Mouse (Mus musculus) kidney, adult 8-10 months (tissue): ENCODE results near the gene Loxl3.

Source experiments
- DNase-seq, 2 experiments: peaks; one replicate each; pipeline ENCODE4 v3.0.0; 2022

Loxl3 gene

DNA sequence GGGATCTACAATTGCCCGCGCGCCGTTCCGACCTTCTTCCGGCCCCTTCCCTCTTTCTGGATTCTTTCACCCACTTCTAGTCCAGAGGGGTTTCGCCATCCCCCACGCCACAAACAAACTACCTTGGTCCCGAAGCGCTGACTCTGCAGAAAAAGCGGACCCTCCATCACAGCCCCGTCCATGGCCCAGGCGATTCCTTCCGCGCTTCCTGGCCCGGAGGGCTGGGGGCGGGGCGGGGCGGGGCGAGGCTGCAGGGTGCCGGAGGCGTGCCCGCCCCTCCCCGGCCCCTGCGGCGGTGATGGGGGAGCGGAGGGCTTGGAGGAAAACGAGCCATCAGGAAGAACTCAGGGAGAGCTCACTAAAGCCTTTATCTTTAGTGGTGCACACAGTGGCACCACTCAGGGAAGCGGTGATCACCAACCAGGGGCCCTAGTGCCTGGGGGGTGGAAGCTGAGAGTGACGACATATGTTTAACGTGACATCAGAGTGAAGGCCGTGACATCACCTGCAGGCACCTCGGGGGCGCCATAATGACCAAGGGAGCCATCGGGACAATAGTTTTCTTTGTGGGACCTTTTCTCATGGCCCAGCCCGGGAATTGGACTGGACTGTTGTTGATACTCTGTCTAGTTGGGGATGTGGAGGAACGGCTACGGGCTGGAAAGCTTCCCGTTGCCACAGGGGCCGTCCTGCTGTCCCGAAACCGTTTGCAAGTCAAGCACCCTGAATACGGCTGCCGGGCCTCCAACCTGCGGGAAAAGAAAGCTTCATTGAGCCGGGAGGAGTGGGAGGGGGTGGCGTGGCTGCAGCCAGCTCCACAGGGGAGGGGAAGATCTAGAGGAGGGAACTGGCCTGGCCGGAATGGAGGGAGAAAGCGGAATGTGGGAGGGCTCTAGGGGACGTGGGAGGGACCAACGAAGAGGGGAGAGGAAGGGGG lies at the start of gene Loxl3, which contains the start of gene Dok1:
Gene Loxl3, plus strand, starts transcription at position 925 of the 937 bp plus-strand sequence.
Gene Dok1, minus strand, starts transcription at position 223 of the 937 bp plus-strand sequence.
- DNase-seq = peak; percentile 48 to 51

DNA sequence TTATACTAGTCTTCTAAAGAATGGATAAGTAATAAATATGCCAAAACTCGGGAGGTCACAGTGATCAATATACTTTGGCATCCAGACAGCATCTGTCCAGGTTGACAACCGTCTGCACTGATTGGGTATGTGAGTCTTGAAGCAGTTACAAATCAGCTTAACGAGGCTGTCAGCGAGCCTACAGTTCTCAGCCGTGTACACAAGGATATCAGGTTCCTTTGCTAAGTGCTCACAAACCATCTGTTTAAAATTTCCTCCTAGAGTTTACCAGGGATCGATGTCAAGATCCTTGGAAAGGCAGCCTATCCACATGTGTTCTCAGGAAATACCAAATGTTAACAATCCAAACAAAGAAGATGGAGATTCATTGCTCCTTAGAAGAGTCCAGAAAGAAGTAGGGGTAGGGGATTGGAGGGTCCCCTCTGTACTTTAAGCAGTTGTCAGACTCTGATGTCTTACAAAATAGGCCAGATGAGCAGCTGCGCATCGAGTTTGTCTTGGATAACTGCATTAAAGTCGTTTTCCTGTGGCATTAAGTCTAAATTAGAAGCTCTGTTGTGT lies 46.5 kb upstream of the Loxl3 start:
- DNase-seq = no peak

DNA sequence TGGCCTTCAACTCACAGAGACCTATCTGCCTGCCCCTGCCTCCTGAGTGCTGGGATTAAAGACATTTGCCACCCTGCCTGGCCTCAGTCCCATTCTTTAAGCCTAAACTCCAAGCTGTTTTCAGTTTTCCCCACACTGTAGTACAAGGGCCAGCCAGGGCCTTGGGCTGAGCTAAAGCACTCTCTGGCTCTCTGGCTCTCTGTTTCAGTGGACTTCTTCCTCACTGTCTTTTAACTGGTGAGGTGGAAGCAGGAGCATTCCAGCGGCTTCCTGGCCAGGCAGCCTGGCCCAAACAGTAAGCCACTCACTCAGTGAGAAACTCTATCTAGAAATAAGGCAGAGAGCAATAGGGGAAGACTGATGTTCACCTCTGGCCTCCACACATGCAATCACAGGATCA lies 40.3 kb upstream of the Loxl3 start:
- no peak for DNase-seq

DNA sequence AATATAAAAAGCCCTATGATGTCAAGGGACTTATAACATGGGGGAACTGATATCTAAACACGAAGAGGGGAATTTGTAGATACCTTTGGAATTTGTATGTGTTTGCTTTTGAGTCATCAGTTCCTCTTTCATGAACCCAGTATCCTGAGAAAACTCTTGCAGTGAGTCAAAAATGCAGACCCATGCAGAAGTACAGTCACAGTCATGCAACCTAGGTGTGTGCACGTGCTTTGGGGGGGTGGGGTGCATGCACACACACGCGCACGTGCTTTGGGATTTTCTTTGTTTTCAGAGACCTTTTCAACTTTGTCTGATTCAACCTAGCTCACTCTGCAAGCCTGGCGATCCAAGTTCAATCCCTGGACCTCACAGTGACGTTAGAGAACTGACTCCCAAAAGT lies 39.6 kb upstream of the Loxl3 start:
- no peak for DNase-seq

DNA sequence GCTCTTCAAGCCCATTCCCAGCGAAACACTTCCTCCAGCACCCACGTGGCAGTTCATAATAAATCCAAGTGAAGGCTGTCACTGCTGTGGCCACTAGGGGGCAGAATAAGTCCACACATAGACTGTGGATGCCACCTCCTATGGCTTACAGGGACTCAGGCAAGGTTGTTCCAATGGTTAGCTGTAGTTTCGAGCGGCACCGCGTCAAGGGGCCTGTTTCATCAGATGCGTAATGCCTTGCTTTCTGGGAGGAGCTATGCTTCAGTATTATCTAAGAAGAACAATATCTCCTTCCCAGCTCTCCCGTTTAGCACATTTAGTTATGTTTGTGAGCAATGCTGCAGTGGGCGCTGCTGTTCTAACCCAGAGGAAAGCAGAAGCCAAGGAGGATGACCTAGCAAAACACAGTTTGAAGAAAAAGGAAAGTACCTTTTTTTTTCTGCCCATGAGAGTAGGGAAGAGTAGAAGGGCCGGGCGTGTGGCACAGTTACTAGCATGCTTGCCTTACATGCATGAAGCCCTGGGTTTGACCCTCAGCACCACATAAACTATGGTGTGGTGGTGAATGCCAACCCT lies 37.1 kb upstream of the Loxl3 start:
- peak; percentile 92 to 94 for DNase-seq

DNA sequence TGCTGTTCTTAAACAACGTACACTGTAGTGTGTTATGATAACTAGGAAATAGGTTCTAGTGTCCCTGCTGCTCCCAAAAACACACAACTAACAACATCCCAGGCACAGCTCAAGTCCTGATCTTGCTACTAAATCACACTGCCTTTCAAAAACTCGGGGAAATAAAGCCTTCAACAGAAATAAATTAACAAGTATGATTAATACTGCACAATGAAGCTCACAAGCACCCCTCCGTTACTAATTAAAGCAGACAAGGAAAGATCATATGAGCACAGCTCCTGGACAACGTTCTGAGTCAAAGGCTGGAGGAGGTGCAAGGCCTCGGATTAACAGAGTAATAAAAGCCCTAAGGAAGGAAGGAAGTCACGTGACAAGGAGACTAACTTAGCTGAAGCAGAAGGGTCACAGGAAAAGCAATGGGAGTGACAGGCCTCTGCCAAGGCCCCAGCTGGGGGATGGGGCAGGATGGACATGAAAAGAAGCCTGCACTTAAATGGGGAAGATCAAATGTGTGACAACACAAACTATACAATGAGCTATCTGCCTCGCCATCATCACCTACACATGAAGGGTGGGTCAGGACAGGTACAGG lies 36.4 kb upstream of the Loxl3 start:
- peak; percentile 47 to 49 for DNase-seq

DNA sequence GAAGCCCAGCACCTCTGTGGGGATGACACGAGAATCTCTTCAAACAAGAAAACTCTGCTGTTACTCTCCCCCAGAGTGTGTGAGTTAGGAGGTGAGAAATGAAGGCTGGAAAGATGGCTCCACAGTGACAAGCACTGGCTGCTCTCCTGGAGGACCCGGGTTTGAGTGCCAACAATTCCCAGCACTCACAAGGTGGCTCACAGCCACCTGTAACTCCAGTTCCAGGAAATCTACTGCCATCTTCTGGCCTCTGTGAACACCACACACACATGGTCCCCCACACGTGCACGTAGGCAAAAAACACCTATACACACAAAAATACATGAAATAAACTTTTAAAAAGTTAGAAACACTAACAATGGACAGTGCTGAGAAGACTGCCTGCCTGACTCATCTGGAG lies 35.6 kb upstream of the Loxl3 start:
- no peak for DNase-seq

DNA sequence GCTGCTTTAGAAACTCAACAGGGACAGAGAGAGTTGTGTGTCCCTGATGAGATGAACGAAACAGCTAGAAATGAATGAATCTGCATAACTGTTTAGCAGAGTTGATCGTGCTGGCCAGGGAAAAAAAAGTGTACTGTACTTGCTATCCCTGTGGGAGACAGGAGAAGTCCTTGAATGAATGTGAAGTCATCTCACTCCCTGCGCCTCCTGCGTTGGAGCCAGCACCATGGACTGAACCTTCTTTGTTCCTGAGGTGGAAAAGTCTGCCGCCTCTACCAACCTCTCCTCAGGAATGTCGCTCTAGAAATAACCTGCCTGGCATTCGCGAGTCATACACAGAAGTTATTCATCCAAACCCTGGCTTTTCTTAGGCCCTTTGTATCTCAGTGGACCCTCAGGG lies 34.0 kb upstream of the Loxl3 start:
- DNase-seq = no peak

DNA sequence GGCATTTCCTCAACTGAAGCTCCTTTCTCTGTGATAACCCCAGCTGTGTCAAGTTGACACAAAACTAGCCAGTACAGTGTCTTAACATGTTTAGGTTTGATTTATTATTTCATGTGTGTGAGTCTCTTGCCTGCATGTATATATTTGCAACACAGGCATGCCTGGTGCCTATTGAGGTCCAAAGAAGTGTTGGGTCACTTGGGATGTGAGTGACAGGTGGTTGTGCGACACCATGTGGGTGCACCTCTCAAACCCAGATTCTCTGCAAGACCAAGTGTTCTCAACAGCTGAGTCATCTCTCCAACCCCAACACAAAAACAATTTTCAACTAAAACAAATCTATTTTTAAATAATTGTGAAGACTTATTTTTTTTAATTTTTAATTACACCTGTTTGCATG lies 30.9 kb upstream of the Loxl3 start:
- DNase-seq = no peak

DNA sequence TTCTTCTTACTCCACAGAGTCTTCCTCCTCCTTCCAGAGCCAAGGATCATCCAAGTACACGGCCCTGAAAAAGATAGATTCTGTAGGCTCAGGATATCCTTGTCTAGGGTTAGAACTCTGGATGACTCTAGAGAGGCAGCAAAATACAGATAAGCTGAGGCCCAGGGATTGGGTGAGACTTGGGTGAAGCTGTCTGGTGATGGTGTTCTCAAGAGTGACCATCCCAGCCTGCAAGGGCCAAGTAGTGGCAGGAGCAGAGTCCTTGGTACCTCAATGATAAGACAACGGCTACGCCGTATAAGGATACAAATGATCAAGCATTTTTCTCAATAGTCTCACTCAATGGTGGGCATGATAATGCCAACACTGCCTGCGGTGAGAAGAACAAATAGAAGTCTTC lies 30.1 kb upstream of the Loxl3 start:
- DNase-seq = no peak

DNA sequence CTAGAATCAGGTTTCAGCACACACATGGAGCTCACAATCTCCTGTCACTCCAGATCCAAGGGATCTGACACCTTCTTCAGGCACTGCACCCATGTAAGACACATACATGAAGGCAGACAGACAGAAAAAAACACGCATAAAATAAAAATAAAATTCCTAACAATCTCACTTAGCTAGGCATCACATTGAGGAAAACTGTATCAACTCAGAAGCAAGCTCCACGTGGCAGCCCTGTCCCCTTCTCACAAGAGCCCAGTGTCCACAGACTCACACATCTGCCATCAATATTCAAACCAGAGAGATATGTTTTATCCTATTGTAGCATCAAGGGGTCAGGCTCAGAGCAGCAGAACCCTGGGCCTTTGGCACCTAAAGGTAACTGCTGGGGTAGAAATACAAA lies 29.7 kb upstream of the Loxl3 start:
- DNase-seq = no peak

DNA sequence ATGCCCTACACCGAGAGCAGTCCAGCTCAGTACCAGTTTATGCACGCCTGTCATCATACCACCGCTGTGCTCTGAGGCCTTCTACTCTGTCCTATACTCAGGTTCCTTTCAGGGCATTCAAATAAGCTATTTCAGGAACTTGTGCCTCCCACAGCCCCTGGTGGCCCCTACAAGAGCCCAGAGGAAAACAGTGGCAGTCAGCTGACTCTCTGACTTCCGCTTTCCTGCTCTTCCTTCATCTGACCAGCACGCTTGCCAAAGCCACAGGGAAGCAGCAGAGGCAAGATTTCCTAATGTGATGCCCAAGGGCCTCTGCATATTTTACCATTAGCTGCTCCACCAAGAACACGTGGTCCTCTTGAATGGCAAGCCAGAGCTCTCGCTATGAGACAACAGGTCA lies 29.1 kb upstream of the Loxl3 start:
- DNase-seq = peak in 1 of 2 experiments; percentile 30

DNA sequence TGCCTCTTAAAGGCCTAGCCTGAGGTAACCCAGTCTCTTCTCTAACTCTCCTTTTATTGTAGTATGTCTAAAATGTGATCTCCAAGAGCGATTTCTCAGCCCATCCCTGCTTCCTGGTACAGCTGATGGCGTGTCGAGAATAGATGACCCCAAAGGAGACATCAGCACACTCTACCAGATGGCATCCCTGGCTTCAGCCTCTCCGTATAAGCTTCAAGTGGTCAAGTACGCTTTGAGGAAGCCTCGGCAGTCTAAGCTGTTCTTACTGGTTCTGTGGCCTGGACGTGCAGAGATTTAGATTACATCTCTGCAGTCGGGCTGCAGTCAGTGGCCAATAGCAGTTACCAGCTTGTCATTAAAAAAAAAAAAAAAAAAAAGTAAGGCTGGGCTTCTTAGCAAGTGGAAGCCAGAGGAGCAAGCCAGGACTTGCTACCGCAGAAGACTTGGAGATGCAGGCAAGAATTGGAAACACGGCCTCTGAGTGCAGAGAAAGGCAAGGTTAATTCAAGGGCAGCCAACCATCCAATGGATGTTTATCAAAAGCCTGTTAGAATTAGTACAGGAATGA lies 28.4 kb upstream of the Loxl3 start:
- no peak for DNase-seq

DNA sequence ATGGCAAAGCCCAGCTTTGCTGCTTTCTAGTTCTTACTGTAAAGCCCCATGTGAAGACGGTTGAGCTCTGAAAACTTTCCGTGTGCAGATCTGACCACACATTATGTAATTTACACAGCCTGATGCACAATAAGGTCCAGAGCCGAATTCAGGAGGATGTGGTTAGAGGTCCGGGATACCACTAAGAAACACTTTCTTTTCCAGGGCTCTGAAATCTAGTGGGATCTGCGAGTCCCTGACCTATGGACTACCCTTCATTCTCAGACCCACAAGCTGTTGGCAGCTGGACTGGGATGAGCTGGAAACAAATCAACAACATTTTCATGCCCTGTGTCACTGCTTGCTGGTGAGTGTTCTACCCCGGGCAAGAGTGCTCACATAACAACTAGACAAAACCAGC lies 27.9 kb upstream of the Loxl3 start:
- DNase-seq = no peak

DNA sequence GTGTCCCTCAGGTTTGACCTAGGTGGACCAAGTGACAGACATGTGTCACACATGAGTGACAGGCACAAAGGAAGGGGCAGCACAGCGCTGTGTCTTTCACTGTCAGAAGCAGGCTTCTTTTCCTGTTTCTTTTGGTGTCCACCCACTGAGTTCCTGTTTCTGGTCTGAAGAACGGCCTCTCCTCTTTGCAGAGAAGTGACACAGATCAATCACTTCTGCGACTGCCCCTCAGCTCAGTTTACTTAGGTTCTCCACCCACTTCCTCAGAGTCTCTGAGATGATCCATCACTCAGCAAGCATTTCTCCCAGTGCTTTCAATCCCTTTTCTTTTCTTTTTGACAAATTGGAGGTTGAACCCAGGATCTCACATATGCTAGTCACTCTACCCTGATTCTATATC lies 25.3 kb upstream of the Loxl3 start:
- no peak for DNase-seq

DNA sequence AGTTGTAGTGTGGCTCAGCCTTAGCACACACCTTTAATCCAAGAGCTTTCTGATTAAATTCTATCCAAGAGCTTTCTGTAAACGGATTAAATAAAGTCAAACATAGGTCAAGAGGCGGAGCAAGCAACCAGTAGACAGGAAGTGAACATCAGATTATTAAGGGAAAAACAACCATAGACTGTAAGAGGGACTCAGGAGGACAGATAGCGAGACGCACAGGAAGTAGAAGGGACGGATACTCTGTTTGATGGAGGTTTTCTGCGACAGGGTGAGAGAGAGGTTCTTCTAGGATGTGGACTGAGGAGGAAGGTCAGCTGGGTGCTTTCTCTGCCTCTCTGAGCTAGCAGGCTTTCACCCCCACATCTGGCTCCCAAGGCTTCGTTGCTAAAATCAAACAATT lies 24.0 kb upstream of the Loxl3 start:
- no peak for DNase-seq

DNA sequence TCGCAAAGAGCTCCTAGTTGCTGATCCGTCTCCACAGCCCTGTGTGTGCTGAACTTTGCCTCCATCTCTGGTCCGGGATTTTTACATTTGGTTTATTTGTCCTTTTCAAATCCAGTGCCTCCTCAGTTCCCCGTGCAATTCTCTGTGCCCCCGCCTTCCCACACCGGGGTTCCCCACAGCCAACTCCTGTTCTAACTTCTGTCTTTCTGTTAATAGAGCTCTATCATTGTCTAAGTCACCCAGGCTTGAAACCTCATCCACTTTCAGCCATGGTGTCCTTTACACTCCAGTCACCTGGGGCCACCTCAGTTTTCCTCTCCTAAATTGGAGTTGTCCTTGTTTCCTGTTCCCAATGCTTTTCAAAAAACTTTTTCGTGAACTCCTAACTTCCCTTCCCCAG lies 22.7 kb upstream of the Loxl3 start:
- DNase-seq = no peak

DNA sequence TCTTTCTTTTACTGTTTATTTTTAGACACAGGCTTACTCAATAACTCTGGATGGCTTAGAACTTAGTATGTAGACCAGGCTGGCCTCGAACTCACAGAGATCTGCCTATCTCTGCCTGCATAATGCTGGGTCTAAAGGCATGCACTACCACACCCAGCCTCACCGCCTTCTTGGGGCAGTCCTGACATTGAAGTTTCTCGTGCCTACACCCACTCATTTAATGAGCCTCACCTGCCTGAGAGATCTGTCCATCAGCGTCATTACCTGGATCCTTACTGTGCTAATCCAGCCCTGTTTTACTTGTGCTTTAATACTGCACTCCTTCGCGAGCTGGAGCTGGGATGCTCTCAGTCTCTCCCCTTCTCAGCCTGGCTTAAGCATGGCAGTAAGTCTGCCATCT lies 22.2 kb upstream of the Loxl3 start:
- DNase-seq = no peak

DNA sequence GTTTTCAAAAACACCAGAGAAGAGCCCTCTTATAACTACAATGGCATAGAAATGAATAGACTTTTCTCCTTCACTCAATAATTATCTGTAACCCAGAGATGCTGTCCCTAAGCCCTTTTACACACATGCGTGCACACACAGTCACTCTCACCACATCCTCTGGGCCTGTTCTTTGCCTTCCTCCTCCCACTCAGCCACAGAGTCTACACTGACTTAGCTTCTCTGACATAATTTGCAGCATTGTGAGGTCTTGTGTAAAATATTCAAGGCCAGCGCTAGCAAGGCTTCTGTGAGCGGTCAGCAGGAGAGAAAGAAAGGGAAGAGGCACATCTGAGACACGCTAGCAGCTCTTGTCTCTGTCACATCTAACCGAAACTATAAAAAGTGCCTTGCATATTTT lies 20.5 kb upstream of the Loxl3 start:
- DNase-seq = no peak

DNA sequence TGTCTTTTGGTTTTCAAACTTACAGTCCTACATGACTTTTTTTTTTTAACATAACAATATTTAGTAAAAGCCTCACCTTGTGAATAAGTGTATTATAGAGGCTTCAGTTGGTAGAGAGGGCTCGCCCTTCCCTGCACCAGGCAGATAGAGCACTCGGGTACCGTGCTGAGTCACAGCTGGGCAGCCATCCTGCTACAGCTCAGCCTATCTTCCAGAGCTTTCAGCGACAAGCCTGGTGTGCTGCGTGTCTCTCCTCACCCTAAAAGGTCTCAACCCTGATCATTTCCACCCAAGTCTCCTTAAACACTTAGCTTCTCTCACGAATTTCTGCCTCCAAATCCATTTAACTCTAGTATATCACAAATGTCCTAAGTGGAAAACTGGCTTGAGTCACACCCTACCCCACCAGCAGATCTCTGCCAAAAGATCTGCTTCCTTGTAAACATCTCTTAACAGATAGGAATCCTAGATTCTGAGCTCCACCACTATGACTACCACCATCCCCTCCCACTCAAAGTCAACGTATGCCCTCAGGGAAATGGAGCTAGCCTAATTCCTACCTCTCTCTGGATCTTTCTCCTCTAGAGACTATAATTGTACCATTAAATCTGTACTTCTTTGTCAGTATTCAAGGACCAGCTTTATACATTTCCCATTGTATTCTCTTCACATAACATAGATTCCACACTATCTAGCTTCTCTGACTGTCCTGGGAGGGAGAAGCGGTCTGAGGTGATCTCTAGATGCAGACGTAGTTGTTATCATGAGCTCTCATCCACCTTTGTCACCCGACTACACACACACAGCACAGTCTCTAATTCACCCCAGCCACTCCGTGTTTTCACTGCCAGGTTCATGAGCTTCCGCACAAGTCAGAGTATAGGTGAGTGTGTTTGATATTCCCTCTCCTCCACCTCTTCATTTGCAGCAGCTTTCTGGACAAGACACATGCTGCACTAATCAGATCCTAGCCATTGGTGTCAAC lies 19.2 kb upstream of the Loxl3 start:
- no peak for DNase-seq

DNA sequence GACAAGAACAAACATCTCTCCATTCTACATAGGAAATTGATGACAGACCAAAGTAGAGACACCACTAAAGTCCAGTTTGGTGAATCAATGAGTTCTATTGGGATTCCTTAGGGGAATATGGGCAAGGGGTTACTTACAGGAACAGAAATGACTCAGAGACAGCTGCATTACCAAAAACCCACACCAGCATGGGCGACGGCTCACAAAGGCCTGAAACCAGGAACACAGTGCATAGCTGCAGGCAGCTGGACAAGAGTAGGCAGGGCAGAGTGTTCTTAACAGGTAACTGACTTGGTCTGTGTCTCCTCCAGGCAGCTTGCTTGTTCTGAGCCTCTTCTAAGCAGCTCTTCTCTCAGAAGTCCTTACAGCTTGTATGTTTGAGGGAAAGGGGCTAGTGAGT lies 18.2 kb upstream of the Loxl3 start:
- DNase-seq = no peak

DNA sequence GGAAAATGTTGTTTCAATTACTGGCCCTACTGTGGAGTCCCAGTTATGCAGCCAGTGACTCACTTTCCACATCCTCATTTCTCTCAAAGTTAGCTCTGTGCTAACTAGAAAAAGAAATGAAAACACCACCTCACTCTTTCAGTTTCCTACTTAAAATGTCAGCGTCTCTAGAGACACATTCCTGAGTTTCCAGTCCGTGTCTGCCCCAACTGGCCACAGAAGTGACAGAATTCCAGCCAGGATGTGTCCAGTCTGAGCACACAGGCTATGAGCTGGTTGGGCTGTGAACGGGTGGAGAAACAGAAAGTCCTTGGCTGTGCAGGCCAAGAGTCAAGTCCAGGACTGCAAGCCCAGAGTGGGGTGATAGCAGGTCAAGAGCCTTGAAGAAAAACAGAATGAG lies 16.8 kb upstream of the Loxl3 start:
- no peak for DNase-seq
